Mouse (Mus musculus) erythroblast, embryonic 14.5 days (primary cell): ENCODE measurements around the gene Slc35f3.
"Not testable (repeated sequence)": the region's sequence is repeated elsewhere in the genome, so short reads cannot be mapped to it uniquely, and the experiment has no call there.

ENCODE experiments used
- GATA1 ChIP-seq: IDR thresholded peaks from 2 replicates; pipeline ENCODE4 v1.6.1; 2012; ENCODE audit warnings: low read length, inconsistent platforms, mixed read lengths
- TAL1 ChIP-seq: IDR thresholded peaks from 3 replicates; pipeline ENCODE4 v1.6.1; 2012; ENCODE audit warnings: low read length, inconsistent platforms, mixed read lengths

GRCm38 (mm10) chr8:126404550-126404949 lies 106.2 kb downstream of the Slc35f3 start:
- TF ChIP-seq GATA1, TAL1: not testable (repeated sequence)
